Mouse (Mus musculus): Measurements from ENCODE around the gene Hpdl. TPM values are rescaled to one million over a fixed set of nuclear protein-coding genes. Genes with fewer than 3 reads are reported as not detected.

Gene Hpdl
- total and polyA plus RNA-seq, 2 experiments from 2014 or later: 0.55 to 0.74 TPM

DNA sequence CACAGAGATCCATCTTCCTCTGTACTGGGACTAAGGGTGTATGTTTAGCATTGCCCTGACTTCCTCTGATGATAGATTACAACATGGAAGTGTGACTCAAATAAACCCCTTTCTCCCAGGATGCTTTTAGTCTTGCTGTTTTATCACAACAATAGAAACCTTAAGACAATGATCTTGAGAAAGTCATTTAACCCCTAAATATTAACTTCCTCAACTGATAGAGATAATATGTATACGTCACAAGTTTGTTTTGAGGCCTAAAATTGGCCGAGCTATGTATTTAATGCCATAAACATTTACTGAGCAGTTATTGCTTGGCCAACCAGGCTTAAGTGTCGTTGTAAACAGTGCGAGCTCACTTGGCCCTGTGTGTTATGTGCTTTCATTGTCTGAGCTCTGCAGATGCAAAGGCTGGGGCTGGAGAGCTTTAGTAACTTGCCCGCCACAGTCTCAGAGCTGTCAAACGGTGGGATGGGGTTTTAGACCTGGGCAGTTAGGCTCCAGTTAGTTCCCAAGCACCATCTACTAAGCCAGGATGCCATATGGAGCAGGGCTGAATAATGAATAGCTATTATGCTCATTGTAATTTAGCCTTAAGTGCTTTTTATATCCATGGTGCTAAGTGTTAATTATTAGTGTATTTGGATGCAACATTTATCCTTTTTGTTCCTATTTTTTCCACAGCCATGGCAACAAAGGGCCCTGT is 8.0 kb upstream of the Hpdl start:
- DNase-seq (ENCODE audit: low spot score): no peak
- ATAC-seq (ENCODE audit: low FRiP score): no peak
- H3K36me3 ChIP-seq (ENCODE audit: insufficient read depth, low read length): no peaks in the 10 kb centered on the region
- H3K27ac ChIP-seq (ENCODE audit: low read depth, low read length): no peak overlapping the region
- TF ChIP-seq CTCF (IDR thresholded peaks at IDR 0.05): no peak
- no peaks in the 10 kb centered on the region for H3K4me1 ChIP-seq (ENCODE audit: insufficient read depth, low read length)
- no peaks in the 10 kb centered on the region for H3K9me3 ChIP-seq (ENCODE audit: low read length)
- H3K4me3 ChIP-seq (ENCODE audit: low read depth, low read length): no peak overlapping the region
- 40% methylated on average over 6 of the region's 6 CpGs for WGBS
- H3K27me3 ChIP-seq (ENCODE audit: insufficient read depth, low read length): no peaks in the 10 kb centered on the region
- no peak overlapping the region for H3K4me2 ChIP-seq (ENCODE audit: low read depth, low read length, poor library complexity, severe bottlenecking)
- no peak overlapping the region for H3K9ac ChIP-seq (replicated peaks; ENCODE audit: low read length, poor library complexity, severe bottlenecking)

DNA sequence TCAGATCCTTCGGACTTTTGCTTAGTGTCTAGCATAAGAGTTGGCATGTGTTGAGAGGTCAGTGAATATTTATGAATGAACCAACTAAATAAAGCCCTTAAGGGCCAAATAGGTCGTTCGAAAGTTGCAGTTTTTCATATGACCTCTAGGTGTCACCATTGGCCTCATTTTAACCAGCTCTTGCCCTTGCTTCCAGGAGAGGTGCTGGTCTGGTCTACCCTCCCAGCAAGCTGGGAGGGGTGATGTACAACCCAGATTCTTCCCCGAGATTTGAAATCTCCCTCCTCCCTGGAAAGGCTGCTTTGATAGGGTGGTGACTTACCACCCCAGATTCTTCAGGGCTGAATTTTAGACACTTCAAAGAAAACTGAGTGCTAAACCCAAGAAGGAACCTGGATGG is 6.3 kb upstream of the Hpdl start:
- TF ChIP-seq CTCF (IDR thresholded peaks at IDR 0.05): peak; percentile 83
- Histone ChIP-seq H3K4me1 (ENCODE audit: insufficient read depth, low read length) (no peaks in the 10 kb centered on the region), H3K27ac (ENCODE audit: low read depth, low read length) (no peak overlapping the region), H3K36me3 (ENCODE audit: insufficient read depth, low read length) (no peaks in the 10 kb centered on the region), H3K9ac (replicated peaks; ENCODE audit: low read length, poor library complexity, severe bottlenecking) (no peak overlapping the region), H3K27me3 (ENCODE audit: insufficient read depth, low read length) (no peaks in the 10 kb centered on the region), H3K9me3 (ENCODE audit: low read length) (no peaks in the 10 kb centered on the region), H3K4me3 (ENCODE audit: low read depth, low read length) (no peak overlapping the region), H3K4me2 (ENCODE audit: low read depth, low read length, poor library complexity, severe bottlenecking) (no peak overlapping the region)
- ATAC-seq (ENCODE audit: low FRiP score): 0 out of 2 replicates have a peak, but pooled peaks have one; percentile 44
- DNase-seq (ENCODE audit: low spot score): peak; percentile 83
- WGBS: 2% methylated on average over 4 of the region's 4 CpGs

DNA sequence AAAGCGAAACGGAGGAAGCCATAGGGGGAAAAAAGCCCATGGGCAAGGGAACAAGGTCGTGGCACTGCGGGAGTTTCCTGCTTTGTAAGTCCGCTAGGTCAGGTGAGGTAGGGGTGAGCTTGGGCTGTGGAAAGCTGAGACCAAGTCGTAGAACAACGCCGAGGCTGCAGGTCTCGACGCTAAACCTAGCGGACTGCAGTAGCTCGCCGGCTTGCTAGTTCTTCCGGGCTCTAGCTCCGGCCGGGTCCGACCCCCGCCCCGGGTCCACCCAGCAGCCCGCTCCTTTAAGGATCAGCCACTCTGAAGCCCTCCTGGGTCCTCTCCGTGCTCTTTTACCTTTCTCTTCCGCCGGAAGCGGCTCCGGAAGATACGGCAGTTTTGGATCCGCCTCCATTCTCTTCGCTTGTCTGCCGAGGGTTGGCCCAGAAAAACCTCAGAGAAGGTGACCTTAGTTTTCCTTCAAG is 3.1 kb upstream of the Hpdl start:
- peak; percentile 66 for ATAC-seq (ENCODE audit: low FRiP score)
- H3K9me3 ChIP-seq (ENCODE audit: low read length): no peaks in the 10 kb centered on the region
- TF ChIP-seq CTCF (IDR thresholded peaks at IDR 0.05): no peak
- DNase-seq (ENCODE audit: low spot score): peak; percentile 83
- H3K9ac ChIP-seq (replicated peaks; ENCODE audit: low read length, poor library complexity, severe bottlenecking): peak overlapping the region; percentile 65
- peak overlapping the region; percentile 51 for H3K4me3 ChIP-seq (ENCODE audit: low read depth, low read length)
- WGBS: under 1% methylated on average over 29 of the region's 29 CpGs
- peak overlapping the region; percentile 63 for H3K4me2 ChIP-seq (ENCODE audit: low read depth, low read length, poor library complexity, severe bottlenecking)
- H3K27ac ChIP-seq (ENCODE audit: low read depth, low read length): peak overlapping the region; percentile 71
- H3K4me1 ChIP-seq (ENCODE audit: insufficient read depth, low read length): no peaks in the 10 kb centered on the region; the same call in 1 of the 2 replicates
- H3K27me3 ChIP-seq (ENCODE audit: insufficient read depth, low read length): peaks cover 4% of the 10 kb centered on the region; the same call in 1 of the 2 replicates
- H3K36me3 ChIP-seq (ENCODE audit: insufficient read depth, low read length): no peaks in the 10 kb centered on the region

DNA sequence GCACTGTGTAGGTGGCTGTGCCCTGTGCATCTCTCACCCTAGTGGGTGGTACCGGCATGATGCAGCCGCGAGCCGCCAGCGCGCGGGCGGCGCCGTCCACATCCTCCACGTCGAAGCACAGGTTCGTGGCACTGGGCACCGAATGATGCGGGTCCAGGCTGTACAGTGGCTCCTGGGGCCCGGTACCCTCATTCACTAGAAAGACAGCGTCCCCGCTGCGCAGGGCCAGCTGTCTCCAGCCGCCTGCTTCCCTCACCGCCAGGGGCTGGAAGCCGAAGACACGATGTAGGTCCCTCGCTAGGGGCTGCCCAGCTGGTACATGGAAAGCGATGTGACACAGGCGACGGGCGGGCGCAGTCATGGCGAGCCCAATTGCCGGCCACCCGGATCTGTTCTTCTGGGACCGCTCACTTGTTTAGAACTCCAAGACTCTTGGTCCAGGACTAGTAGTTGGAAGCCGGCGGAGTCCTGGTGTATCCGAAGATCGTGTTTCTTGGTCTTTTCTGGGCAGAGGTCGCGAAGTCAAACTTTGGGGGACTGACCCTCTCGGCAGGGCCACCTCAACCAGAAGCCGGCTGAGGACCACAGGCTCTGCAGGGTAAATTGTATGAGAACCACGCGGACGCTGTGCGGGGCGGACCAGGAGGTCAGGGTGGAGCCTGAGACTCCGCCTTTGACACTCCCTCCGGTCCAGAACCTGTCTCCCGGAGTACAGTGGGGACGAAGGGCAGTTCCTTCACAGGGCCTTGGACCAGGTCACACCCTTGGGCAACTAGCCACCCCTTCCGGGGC is 409 bp downstream of the Hpdl start:
- under 1% methylated on average over 49 of the region's 51 CpGs for WGBS
- H3K4me2 ChIP-seq (ENCODE audit: low read depth, low read length, poor library complexity, severe bottlenecking): peak overlapping the region; percentile 58
- peak overlapping the region; percentile 48; the same call in 1 of the 2 replicates for H3K9ac ChIP-seq (replicated peaks; ENCODE audit: low read length, poor library complexity, severe bottlenecking)
- TF ChIP-seq CTCF (IDR thresholded peaks at IDR 0.05): peak; percentile 55
- H3K27ac ChIP-seq (ENCODE audit: low read depth, low read length): no peak overlapping the region
- peaks cover 4% of the 10 kb centered on the region; the same call in 1 of the 2 replicates for H3K36me3 ChIP-seq (ENCODE audit: insufficient read depth, low read length)
- DNase-seq (ENCODE audit: low spot score): peak; percentile 56
- no peaks in the 10 kb centered on the region; the same call in 1 of the 2 replicates for H3K4me1 ChIP-seq (ENCODE audit: insufficient read depth, low read length)
- ATAC-seq (ENCODE audit: low FRiP score): peak; percentile 51
- H3K27me3 ChIP-seq (ENCODE audit: insufficient read depth, low read length): peaks cover 4% of the 10 kb centered on the region; the same call in 1 of the 2 replicates
- peak overlapping the region; percentile 39 for H3K4me3 ChIP-seq (ENCODE audit: low read depth, low read length)
- H3K9me3 ChIP-seq (ENCODE audit: low read length): no peaks in the 10 kb centered on the region

DNA sequence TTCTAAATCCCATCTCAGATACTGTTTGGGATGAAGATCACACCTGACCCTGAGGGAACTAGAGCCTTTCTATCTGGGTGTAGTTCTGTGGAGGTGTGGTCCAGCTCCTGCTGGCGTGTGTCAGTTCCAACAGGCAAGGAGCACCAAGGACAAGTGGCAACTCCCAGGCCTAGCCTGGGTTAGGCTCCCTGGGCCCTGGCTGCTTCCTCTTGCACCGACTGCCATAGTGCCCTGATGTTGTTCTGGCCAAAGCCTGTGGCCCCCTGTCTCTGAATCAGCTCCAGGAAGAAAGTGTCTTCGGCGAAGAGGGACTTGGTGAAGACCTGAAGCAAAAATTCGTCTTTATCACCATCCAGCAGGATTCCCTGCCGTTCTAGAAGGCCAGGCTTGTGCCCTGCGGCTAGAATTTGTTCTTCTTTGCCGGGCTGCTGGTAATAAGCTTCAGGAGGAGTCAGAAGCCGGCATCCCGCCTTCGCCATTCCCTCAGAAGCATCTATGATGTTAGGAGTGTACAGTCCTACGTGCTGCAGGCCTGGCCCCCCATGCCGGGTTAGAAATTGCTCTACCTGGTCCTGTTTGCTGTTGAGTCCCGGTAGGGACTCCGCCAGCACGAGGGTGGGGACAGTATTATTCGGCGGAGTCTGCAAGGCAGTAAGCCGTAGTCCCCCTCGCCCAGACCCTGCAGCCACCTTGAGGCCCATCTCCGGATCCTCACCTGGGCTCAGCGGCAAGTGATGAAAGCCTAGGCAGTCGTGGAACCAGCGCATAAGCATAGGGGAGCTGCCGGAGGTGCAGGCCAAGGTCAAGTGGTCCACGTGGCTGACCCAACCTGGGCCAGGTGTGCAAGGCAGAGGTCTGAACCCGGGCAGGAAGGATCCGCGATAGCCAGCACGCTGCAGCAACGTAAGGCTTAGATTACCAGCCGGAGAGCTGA is 1.3 kb downstream of the Hpdl start:
- Histone ChIP-seq H3K36me3 (ENCODE audit: insufficient read depth, low read length) (peaks cover 4% of the 10 kb centered on the region; the same call in 1 of the 2 replicates), H3K4me1 (ENCODE audit: insufficient read depth, low read length) (no peaks in the 10 kb centered on the region; the same call in 1 of the 2 replicates), H3K9ac (replicated peaks; ENCODE audit: low read length, poor library complexity, severe bottlenecking) (peak overlapping the region; percentile 48; the same call in 1 of the 2 replicates), H3K27me3 (ENCODE audit: insufficient read depth, low read length) (peaks cover 4% of the 10 kb centered on the region; the same call in 1 of the 2 replicates), H3K4me3 (ENCODE audit: low read depth, low read length) (peak overlapping the region; percentile 39), H3K4me2 (ENCODE audit: low read depth, low read length, poor library complexity, severe bottlenecking) (peak overlapping the region; percentile 58), H3K9me3 (ENCODE audit: low read length) (no peaks in the 10 kb centered on the region), H3K27ac (ENCODE audit: low read depth, low read length) (no peak overlapping the region)
- DNase-seq (ENCODE audit: low spot score): no peak
- ATAC-seq (ENCODE audit: low FRiP score): no peak
- TF ChIP-seq CTCF (IDR thresholded peaks at IDR 0.05): no peak
- 24% methylated on average over 30 of the region's 32 CpGs for whole genome bisulfite sequencing

All from midbrain, postnatal 0 days (tissue).